Mouse (Mus musculus) kidney, postnatal 10 days (tissue): ENCODE data around the gene Kif3b.
"Not testable (repeated sequence)": the region's sequence is repeated elsewhere in the genome, so short reads cannot be mapped to it uniquely, and the experiment has no call there.

ENCODE experiments used
- DNase-seq: peaks from one replicate; pipeline ENCODE4 v3.0.0; 2021; ENCODE audit warnings: mixed read lengths

Gene Kif3b

DNA sequence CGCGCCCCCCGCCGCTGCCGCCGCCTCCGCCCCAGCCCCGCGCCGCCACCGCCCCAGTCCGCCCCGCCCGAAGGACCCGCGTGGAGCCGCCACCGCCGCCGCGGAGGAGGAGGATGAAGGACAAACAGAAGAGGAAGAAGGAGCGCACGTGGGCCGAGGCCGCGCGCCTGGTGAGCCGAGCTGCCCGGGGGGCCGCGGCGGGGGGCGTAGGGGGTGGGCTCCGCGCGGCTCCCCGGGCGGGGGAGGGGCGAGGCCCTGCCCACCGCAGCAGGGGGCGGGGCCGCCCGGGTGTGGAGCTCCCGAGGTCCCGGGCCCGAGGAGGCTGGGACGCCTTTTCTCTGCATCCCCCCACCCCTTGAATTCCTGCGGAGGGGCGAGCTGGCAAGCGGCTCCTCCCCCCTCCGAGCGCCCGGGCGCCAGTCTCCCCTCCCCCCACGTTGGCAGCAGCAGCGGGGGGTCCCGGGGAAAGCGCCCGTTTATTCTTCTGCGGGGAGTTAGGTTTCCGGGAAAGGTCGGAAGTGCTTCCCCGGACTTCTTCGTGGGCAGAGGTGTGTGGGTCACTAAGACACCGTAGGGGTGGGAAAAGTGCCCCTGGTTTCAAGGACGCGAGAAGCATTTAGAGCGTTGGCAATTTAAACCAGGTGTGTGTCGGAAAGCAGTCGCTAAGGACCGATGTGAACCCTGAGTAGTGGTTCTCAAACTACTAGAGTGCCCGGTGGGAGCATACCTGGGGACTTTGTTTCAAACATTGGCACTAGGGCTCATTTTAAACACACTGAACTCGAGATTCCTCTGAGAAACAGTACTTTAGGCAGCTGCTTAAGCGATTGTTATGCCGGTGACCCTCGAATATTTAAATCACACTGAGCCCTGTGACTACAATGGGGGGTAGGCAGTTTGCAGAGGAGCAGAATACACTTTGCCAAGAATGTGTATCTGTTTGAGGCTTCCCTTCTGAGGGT lies 55.3 kb downstream of the Kif3b start:
- peak; percentile 91 for DNase-seq

DNA sequence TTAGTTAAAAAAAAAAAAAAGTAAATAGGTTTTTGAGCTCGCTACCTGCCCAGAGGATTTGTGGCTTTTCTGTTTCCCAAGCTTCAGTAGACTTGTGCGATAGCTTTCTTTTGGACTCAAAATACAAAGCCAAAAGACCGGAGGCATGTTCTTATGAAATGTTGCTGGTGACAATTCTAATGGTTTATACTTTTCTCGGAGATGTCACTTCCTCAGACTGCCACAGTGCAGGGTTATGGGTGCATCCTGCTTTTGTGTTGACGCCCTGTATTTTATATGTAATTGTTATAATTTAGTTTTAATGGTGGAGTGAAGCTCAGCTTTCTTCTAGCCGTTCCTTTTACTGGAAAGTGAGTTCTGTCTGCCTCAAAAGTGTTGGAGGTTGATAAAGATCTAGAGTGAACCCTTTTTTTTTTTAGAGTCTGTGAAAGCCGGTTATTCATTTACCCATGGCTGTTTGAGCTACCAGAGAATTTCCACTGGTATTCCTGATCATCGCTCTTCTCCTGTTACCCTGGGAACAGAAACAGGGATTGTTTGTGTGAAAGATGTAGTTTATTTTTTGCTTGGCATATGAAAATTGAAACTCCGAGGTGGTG lies 56.1 kb downstream of the Kif3b start:
- DNase-seq = no peak

DNA sequence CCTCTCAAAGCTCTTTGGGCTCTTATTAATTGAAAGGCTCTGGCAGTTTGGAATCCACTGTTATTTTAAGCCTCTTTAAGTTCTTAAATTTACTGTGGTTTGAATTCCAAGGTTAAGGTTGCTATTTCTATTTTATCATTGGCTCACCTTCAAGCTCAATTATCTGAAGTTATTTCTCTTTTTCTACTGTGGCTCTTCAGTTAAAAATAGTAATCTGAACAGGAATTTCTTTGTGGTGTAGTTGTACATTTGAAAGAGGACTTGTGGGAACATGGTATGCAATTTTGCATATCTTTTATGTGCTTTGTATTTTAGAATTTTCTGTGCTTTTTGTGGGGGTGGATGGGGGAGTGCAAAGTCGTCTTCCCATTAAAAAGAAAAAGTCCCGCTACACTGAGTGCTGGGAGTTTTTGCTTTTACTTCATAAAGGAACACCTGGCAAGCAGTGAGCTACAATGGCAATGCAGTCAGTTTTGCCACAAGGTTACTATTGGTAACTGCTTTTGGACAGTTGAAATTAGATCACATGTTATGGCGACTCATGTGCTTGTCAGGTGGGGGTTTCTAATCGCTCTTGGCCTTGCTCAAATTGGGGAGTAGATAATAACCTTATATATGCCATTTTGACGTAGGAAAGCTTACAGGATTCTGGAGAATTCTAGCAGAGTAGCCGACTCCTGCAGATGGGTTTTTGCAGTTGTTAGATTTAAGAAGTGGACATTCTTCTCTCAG lies 57.1 kb downstream of the Kif3b start:
- no peak for DNase-seq

DNA sequence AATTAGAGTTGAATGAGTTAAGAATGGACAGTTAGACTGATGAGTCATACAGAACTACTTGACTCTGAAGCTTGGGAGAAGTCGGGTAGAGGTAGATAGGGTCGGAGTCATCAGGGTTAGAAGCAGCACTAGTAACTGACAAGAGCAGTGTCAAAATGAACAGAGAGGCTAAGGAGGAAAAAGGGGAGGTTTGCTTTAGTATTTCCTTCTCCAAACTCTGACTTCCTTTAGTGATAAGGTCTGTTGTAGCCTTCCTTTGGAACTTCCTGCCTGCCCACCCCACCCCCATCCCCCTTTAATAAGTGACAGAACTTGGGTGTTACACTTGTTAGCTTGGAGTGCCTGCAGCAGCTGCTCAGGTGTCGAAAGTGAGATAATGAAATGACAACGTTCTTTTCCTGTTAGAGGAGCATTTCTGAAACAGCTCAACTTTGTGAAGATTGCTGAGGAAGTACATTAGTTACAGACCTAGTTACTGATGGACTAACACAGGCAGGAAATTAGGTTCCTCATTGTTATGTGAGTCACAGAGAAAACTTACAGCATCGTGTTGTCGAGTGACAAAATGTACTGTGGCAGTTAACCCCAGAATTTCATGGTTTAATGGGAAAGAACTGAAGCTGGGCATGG lies 59.5 kb downstream of the Kif3b start:
- no peak for DNase-seq

DNA sequence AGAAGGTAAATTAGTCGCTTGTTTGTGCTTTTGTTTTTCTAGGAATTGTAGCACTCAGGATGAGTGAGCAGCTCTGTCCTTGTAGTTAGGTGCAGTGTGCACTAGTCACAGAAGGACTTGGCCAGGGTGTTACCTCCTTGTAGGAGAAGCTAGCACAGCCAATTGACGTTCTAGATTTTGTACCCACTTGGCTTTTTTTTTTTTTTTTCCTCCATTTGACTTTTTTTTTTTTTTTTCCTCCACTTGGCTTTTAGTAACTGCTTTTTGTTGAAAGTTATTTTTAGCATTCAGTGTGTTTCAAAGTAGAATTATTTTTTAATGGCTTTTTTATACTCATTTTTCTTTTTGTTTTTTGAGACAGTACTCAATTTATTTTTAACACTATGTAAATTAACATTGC lies 63.4 kb downstream of the Kif3b start:
- DNase-seq = no peak

DNA sequence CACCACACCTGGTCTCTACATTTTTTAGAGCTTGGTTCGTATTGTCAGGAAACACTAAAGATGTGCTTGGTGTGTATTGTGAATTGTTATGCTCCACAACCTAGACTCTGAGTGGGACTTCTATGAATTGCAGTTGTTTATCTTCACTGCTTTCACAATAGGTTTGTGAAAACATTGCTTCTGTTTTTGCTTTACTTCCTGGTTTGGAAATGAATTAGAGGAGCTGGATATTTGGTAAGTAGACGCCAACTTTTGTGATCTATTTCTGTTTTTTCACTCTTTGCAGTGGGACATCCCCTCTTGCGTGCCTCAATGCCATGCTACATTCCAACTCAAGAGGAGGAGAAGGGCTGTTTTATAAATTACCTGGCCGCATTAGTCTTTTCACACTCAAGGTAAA lies 65.6 kb downstream of the Kif3b start:
- DNase-seq = no peak

DNA sequence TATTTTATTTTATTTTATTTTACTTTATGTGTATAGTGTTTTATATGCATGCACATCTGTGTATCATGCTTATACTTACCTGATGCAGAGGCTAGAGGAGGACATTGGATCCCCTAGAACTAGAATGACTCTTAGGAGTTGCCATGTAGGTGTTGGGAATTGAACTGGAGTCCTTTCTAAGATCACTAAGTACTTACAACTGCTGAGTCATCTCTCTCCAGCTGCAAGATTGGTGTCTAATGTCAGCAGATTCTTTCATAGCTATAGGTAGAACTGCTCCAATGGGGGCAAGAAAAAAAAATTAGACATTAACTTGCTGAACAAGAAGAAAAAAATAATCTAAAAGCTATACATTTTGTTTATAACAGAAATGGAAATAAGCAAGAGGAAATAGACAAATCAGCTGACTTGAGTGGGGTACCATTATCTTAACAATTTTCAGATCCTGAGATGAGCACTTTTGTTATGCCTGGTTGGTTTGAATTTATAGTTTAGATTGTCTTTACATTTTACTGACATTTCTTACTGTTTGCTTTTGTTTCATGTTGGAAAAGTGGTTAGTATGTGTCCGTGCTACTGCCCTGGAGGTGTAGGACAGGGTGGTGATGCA lies 70.0 kb downstream of the Kif3b start:
- DNase-seq = no peak

DNA sequence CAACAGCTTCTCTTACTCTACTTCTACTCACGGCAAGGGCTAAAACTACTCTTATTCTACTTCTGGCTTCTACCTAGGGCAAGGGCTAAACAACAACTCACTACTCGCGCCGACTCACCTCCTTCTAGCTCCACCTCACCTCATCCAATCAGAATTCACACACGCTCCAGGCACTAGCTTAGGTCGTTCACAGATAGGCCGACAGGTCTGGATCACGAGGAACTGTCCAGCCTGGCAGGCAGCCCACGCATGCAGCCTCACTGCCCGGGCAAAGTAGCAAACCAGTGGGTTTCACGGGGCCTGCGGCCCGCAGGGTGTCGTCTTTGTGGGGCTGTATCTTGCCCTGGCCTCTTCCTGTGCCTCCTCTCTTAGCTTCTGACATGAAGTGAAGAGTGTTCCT lies 73.3 kb downstream of the Kif3b start:
- DNase-seq = not testable (repeated sequence)

DNA sequence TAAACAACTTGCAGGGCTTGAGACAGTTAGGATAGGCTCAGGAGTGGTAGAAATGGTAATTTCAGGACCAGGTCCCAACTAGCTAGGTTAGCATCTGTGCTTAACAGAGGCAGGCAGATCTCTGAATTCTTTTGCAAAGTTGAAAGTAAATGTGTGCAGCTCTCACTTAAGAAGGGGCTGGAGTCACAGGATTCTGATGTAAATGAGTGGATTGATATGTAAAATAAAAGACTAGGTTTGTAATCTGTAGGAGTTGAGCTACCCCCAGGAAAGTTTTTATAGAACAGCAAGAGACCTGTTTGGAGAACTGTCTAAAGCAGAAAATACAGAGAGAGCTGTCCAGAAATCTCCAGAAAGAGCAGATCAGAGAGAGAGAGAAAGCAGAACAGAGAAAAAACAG lies 79.7 kb downstream of the Kif3b start:
- DNase-seq = no peak

DNA sequence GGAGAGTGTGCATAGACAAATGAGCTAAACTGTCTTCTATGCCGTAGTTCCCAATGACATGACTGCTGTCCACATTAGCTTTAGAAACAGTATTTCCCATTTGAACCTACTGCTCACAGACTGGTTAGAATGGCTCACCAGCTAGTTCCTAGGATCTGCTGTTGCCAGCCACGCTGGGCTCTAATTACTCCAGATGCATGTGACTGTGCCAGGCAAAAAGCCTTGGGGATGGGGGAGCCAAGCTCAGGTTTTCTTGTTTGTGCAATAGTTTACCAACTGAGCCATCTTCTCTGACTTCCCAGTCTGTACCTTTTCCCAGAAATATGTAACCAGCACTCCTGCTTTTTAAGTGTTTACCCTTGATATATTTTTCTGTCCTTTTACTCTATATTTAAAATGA lies 84.2 kb downstream of the Kif3b start:
- DNase-seq = no peak

DNA sequence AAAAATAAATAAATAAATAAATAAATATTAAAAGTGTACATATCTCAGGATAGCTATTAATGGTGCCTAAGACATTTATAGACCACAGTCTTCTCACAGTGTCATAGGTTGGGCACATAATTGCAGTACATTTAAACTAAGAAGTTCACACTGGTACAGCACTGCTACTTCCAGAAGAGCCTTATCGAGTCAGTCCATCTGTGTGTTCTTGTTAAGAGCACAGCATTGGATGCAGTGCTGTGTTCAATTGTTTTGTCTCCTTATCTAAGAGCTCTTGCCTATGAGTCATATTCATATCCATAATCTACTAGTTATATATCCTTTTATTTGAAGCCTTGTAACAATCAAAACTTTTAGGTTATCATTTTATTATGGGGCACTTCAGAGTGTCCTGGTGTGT lies 89.3 kb downstream of the Kif3b start:
- DNase-seq = no peak
